Mouse (Mus musculus) olfactory bulb, adult 2 months (tissue): ENCODE measurements around the gene Olfr1330.

Experiments used
- CTCF ChIP-seq: fragments of 200-500 bp; IDR thresholded peaks from 2 replicates; pipeline ENCODE4 v1.5.1; 2012; ENCODE audit warnings: low read depth, mild to moderate bottlenecking, low read length, moderate library complexity; ENCODE audit not compliant: insufficient read depth
- POLR2A ChIP-seq: fragments of 200-500 bp; IDR thresholded peaks from 2 replicates; pipeline ENCODE4 v1.6.1; 2012; ENCODE audit warnings: mild to moderate bottlenecking, low read depth, low read length, moderate library complexity; ENCODE audit not compliant: insufficient read depth

GRCm38 (mm10) chr4:118867566-118867965 lies 20.8 kb upstream of the Olfr1330 start:
- TF ChIP-seq CTCF, result no peak
- no peak for TF ChIP-seq POLR2A
